Mouse (Mus musculus) myocyte (in vitro differentiated cells): ENCODE results near the gene Mpzl1. TPM values are rescaled to one million over a fixed set of nuclear protein-coding genes. Genes with fewer than 3 reads are reported as not detected.

ENCODE experiments used
- H3K27me3 ChIP-seq: one replicate; pipeline ENCODE4 v1.6.1; 2011; ENCODE audit not compliant: control insufficient read depth, insufficient read depth, insufficient read length
- H3K36me3 ChIP-seq: one replicate; pipeline ENCODE4 v1.6.1; 2011; ENCODE audit not compliant: control insufficient read depth, insufficient read depth
- H3K4me2 ChIP-seq: one replicate; pipeline ENCODE4 v1.6.1; 2011; ENCODE audit warnings: low read depth, control low read depth
- H3K4me3 ChIP-seq: one replicate; pipeline ENCODE4 v1.5.1; 2011; ENCODE audit warnings: mild to moderate bottlenecking, control low read depth, moderate library complexity
- H3K79me2 ChIP-seq: one replicate; pipeline ENCODE4 v1.6.1; 2011; ENCODE audit not compliant: control insufficient read depth, insufficient read depth
- H3ac ChIP-seq: one replicate; pipeline ENCODE4 v1.6.1; 2011; ENCODE audit not compliant: control insufficient read depth, insufficient read length
- CEBPB ChIP-seq: IDR thresholded peaks from 2 replicates; pipeline ENCODE4 v1.6.1; 2011; ENCODE audit warnings: mild to moderate bottlenecking, moderate library complexity; ENCODE audit not compliant: poor library complexity, insufficient read depth, severe bottlenecking
- MYOD1 ChIP-seq, 3 experiments: IDR thresholded peaks; one replicate each; pipeline ENCODE4 v1.6.1; 2011; ENCODE audit warnings: control low read depth in 2 of 3, low read depth in 2 of 3, mild to moderate bottlenecking in 2 of 3, moderate library complexity in 1 of 3; ENCODE audit not compliant: insufficient read length in 2 of 3, control insufficient read depth in 1 of 3
- MYOG ChIP-seq, 3 experiments: IDR thresholded peaks; one replicate each; pipeline ENCODE4 v1.6.1; 2011; ENCODE audit warnings: control low read depth in 2 of 3, low read depth in 2 of 3, mild to moderate bottlenecking in 2 of 3; ENCODE audit not compliant: insufficient read length in 2 of 3, control insufficient read depth in 1 of 3, insufficient read depth in 1 of 3
- POLR2A ChIP-seq: IDR thresholded peaks from one replicate; pipeline ENCODE4 v1.6.1; 2011; ENCODE audit warnings: low read depth, mild to moderate bottlenecking, control low read depth, moderate library complexity; ENCODE audit not compliant: insufficient read length
- POLR2AphosphoS2 ChIP-seq: IDR thresholded peaks from one replicate; pipeline ENCODE4 v1.6.1; 2011; ENCODE audit warnings: low read depth, control low read depth; ENCODE audit not compliant: insufficient read length
- REST ChIP-seq: IDR thresholded peaks from one replicate; pipeline ENCODE4 v1.6.1; 2011; ENCODE audit warnings: mild to moderate bottlenecking, control low read depth, moderate library complexity; ENCODE audit not compliant: insufficient read depth, insufficient read length
- SRF ChIP-seq: IDR thresholded peaks from one replicate; pipeline ENCODE4 v1.6.1; 2011; ENCODE audit warnings: low read depth; ENCODE audit not compliant: control insufficient read depth, insufficient read length
- TCF12 ChIP-seq: IDR thresholded peaks from one replicate; pipeline ENCODE4 v1.6.1; 2011; ENCODE audit warnings: mild to moderate bottlenecking, control low read depth; ENCODE audit not compliant: poor library complexity, insufficient read depth, severe bottlenecking
- TCF3 ChIP-seq: IDR thresholded peaks from one replicate; pipeline ENCODE4 v1.6.1; 2011; ENCODE audit warnings: low read depth, control low read depth; ENCODE audit not compliant: insufficient read length
- USF1 ChIP-seq: IDR thresholded peaks from one replicate; pipeline ENCODE4 v1.6.1; 2011; ENCODE audit warnings: low read depth, mild to moderate bottlenecking, control low read depth, moderate library complexity
- polyA plus RNA-seq: library from polyadenylated mRNA; unstranded; fragments of >200 nt; fragmentation: generic; extraction: Trizol; gene quantifications from one replicate; pipeline ENCODE4 v1.2.1, GENCODE M21; 2012; ENCODE audit warnings: missing spikeins

Gene Mpzl1
- polyA plus RNA-seq, 1 experiment = 11.8 TPM

- Histone ChIP-seq H3K27me3 (no peaks in the 10 kb centered on the region), H3K4me3 (no peak overlapping the region), H3ac (no peak overlapping the region), H3K4me2 (no peak overlapping the region), H3K36me3 (no peaks in the 10 kb centered on the region), H3K79me2 (no peaks in the 10 kb centered on the region)
- no peak for TF ChIP-seq POLR2AphosphoS2
- no peak for TF ChIP-seq CEBPB
- no peak for TF ChIP-seq USF1
- no peak for TF ChIP-seq MYOG (IDR thresholded peaks at IDR 0.05; ENCODE audit: control insufficient read depth in 1 of 3, insufficient read depth in 1 of 3, insufficient read length in 2 of 3, low read depth in 2 of 3)
- TF ChIP-seq TCF12 = no peak
- no peak for TF ChIP-seq REST
- no peak for TF ChIP-seq SRF
- no peak for TF ChIP-seq POLR2A
- TF ChIP-seq TCF3 = no peak
- no peak for TF ChIP-seq MYOD1 (IDR thresholded peaks at IDR 0.05; ENCODE audit: control insufficient read depth in 1 of 3, insufficient read length in 2 of 3, low read depth in 2 of 3)
Measured at GRCm38 (mm10) chr1:165556711-165557110, 77.6 kb downstream of the Mpzl1 start.

Other genes with a start within 250 kb of the Mpzl1 start
- gene Dcaf6, start 174.1 kb downstream of the Mpzl1 start, polyA plus RNA-seq = 24.1 TPM
- 85.0 TPM for gene Mpc2, start 173.9 kb downstream of the Mpzl1 start, polyA plus RNA-seq
- not detected for gene Adcy10, start 149.4 kb downstream of the Mpzl1 start, polyA plus RNA-seq
- gene Rcsd1, start 75.2 kb upstream of the Mpzl1 start, polyA plus RNA-seq = 0.04 TPM
- gene Creg1, start 129.2 kb upstream of the Mpzl1 start, polyA plus RNA-seq = 18.7 TPM
- not detected for gene Cd247, start 154.1 kb upstream of the Mpzl1 start, polyA plus RNA-seq